Mouse (Mus musculus) hematopoietic multipotent progenitor cell, adult 10-12 weeks (in vitro differentiated cells): Measurements from ENCODE around the gene Btd. TPM values are rescaled to one million over a fixed set of nuclear protein-coding genes. Genes with fewer than 3 reads are reported as not detected.

Experiments used
- polyA plus RNA-seq: library from polyadenylated mRNA; stranded (reverse); fragments of >175 nt; gene quantifications from 2 replicates; pipeline ENCODE4 v1.2.3, GENCODE M21; 2012; ENCODE audit warnings: low replicate concordance

Btd gene
- polyA plus RNA-seq: 5.1 and 10.1 TPM in 2 replicates

GRCm38 (mm10) chr14:31640890-31641505 is at the start of gene Btd, which contains the start of gene Hacl1:
Btd (plus strand) TSS chr14:31641028.
Hacl1 (minus strand) TSS chr14:31641286.

DNA sequence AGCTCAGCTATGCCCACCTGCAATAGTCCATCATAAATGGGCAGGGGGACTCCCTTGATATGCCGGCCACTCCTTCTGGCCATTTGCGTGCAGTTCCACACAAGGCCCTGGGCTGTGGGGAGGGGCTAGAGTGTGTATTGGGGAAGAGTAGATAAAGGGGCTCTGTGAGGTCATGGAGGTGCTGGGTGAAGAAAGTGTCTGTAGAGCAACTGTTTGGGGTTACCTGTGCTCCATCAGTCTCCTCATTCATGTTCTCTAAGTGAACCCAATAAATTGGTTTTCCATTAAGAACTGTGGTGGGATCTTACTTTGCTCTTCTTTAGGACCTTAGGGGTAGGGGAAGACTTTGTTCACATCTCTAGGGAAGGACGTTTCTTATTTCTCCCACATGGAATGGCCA is 49.6 kb upstream of the Btd start, which contains the start of gene Colq:
Gene Colq (minus strand): TSS at position 101 of the 400 bp plus-strand sequence.

DNA sequence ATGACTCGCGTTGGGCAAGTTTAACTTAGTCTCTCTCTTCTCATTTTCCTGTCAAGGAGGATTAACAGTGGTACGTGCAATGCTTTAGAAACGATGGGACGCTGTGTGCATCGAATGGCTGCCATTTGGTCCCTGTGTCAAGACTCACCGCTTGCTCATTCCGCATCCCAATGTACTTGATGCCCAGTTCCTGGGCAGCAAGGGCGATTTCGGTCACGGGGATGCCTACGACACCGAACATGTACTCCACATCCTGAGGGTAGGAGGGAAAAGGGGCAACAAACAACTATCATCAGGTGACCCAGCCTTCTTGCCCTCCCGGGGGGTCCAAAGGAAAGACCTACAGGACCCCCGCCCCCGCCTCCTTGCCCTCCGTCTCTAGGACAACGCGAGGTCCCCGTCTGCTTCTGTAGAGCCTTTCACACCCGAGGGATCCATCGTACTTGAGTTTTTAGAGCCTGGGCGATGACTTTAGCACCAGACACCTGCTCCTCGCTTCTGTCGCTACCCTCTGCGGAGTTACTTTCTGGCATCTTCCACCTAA is 410 bp upstream of the Btd start, which contains the start of gene Gm49387:
Gene Gm49387 (minus strand): TSS at position 533 of the 544 bp plus-strand sequence.

Other genes with a start within 250 kb of the Btd start
- 114 and 163 TPM in 2 replicates for gene Sh3bp5, start 204.9 kb upstream of the Btd start, polyA plus RNA-seq
- 111 and 216 TPM in 2 replicates for gene Eaf1, start 146.6 kb upstream of the Btd start, polyA plus RNA-seq
- gene Mettl6, start 146.0 kb upstream of the Btd start, polyA plus RNA-seq: 2.1 and 2.4 TPM in 2 replicates
- gene Colq, start 49.7 kb upstream of the Btd start, polyA plus RNA-seq: 0.71 and 2.7 TPM in 2 replicates
- not detected in 2 replicates for gene Gm49387, start 150 bp upstream of the Btd start, polyA plus RNA-seq
- 0.89 and 1.8 TPM in 2 replicates for gene Hacl1, start 258 bp downstream of the Btd start, polyA plus RNA-seq
- gene Ankrd28, start 189.6 kb downstream of the Btd start, polyA plus RNA-seq: 1.6 and 2.2 TPM in 2 replicates